Mouse (Mus musculus) c-Kit-positive CD71-positive TER-119-positive erythroid progenitor cells, embryonic 14.5 days (primary cell): Measurements from ENCODE around the gene Mroh7.

Experiments used
- DNase-seq: peaks from one replicate; pipeline ENCODE4 v3.0.0-alpha.2; 2013; ENCODE audit warnings: low spot score

Gene Mroh7

DNA sequence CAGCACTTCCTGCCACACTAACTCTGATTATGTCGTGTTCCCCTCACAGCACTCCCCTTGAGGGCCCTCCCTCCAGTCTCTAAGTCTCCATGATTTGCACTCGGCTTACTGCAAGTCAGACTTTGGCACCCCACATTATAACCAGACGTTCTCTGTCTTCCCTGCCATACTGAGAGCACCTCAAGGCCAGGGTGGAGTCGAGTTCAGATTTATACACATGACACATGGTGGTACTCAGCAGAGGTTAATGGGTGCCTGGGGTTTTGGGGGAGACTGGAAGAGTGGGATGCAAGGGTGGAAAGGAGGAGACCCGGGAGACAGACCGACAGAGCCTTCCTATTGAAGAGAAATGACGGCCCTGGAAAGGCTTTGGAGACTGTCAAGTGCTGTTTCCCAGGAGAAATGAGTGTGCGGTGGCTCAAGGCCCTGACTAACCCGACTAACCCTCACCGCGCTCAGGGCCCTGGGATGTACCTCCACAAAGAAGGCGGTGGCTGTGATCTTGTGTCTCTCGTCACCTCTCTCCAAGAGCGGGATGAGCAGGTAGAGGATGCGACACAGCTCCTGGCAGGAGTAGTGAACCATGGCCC, 36.8 kb downstream of the Mroh7 start:
- no peak for DNase-seq

DNA sequence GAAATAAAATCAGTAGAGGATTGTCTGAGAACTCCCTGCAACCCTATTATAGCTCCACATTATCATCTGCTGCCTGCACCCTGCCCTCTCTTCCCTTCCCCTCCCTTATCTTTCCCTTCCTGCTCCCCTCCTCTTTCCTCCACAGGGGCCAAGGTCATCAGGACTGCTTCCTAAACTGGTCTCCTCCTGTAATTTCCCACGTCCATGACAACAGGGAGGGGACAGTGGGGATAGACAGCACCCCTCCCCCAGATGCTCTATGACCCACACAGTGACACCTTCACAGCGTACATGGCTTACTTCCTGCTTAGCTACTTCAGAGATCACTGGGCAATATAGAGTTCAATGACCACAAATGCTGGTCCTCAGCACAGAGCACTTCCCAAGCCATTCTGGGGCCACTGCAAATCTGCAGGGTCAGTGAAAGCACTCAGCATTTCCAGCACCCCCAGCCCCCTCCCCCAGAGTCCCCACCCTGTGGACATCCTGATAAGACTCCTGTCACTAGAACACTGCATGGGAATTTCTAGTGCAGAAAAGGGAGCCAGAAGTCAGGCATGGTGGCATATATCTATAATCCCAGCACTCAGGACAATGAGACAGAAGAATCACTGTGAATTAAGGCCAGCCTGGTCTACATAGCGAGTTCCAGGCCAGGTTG, 42.0 kb downstream of the Mroh7 start:
- DNase-seq, result no peak

DNA sequence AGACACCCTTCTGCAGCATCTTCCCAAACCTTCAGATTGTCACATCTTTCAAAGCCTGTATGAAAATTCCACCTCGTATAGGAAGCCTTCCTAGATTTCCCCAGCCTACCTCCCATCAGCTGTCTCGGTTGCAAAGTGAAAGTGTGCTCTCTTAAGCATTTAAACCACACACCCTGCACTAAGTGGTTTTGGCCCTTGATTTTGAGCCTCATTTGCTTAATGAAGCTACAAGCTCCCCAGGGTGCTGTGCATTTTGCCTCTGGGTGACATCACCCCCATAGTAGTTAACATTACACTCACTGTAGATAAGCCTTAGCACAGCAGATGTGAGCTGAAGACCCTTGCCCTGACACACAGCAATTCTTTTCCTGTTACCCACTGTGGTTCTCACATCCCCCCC, 49.8 kb downstream of the Mroh7 start:
- no peak for DNase-seq

DNA sequence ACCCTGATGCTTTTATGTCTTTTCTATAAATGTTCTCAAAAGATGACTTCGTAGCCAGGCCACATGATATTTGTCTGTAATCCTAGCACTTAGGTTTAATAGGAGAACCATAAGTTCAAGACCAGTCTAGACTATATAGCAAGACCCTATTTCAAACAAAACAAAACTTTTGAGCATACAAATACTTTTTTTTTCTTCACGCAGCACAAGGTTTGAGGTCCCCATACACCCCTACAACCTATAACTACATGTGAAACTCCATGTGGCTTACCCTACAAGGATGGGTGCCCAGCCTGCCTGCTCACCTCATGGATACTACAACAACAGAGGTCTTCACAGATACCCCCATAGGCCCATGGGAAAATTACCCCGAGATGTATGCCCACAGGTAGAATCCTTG, 51.6 kb downstream of the Mroh7 start:
- DNase-seq, result no peak

DNA sequence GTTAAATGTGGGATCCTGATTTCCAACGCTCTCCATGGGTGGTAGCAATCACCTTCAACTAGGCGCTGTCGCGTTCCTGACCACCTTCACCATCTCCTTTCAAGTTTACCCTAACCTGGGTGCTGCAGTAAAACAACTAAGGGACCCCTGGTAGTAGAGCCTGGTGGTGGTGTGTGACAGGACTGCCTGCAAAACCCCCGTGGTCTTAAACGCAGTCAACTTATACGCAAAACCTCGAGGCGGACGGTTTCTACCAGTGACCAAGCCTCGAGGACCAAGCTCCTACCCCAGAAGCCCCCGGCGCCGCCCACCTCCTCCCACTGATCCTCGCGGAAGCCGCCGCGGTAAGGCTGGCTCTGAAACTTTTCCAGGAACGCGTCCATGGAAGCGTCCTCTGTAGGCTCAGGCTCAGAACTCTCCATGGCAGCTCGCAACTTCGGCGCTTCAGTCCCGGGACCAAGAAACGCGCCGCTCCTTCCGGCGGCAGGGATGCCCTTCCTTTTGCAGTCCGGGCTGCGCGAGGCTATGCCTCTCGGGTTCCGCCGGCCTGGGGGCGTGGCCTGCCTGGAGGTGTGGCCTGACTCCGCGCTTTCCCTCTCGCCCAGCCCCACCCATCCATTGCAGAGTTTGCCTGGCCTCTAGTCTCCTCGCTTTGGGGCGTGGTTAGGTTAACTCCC, 52.1 kb downstream of the Mroh7 start, which contains the start of gene Ttc4:
TSS of gene Ttc4 (minus strand) at position 503 of the 677 bp plus-strand sequence.
- DNase-seq, result peak; percentile 97

DNA sequence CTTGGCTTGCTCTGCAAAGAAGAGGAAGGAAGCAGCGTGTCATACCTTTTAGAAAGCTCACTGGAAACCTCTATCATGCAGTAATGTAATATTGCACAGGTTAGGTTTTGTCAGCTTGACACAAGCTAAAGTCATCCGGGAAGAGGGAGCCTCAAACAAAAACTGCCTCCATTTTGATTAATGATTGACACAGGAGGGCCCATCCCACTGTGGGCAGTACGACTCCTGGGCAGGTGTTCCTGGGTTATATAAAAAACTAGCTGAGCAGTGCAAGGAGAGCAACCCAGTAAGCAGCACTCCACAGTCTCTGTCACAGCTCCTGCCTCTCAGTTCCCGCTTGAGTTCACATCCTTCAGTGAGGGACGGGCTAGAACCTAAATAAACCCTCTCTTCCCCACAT, 54.0 kb downstream of the Mroh7 start:
- no peak for DNase-seq

DNA sequence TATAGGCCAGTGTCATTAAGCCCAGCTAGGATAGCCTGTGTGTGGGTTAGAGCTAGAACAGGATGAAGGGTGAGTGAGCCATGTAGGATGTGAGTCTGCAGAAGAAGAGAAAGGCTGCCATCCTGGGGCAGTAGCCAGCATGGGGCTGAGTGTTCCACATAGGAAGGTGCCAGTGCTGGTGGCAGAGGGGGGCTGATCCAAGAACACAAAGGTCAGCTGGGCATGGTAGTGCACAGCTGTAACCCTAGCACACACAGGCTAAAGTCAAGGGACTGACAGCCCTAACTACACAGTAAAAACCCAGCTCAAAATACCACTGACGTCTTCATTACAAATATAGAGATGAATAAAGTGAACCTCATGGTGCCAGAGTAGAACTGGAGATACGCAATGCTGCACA, 64.2 kb downstream of the Mroh7 start:
- DNase-seq, result no peak

DNA sequence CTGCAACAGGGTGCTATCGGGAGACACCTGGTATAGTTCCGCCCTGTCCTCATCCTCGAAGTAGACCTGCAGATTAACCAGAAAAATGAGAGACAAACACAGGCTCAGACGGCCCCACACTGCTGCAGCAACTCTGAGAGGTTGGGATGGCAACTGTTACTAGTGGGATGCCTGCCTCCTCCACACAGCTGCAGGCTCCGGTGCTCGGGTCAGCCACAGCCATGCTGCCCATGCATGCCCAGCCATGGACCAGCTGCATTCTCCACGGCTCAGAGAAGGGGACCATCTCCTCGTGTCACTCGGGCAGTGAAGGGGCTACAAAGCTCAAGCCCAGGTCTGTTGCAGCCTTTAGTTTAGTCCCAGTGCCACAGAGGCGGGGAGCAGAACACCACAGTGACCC, 65.1 kb downstream of the Mroh7 start:
- DNase-seq, result no peak

DNA sequence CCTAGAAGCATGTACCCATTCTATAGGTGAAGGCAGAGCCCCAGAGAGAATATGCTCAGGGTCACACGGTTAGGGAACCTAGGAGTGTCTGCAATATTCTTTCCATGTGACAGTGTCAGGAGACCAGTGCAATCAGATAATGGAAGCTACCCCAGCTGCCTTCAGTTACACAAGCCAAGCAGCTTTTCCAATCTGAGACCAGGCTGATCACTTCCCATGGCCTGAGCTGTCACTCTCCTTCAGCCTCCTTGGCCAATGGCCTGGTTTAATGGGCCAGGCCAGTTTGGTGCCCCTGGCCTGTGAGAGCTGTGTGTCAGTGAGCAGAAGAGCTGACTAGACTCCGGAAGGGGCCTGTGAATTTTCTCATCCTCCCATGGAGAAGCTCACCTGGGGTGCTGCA, 65.5 kb downstream of the Mroh7 start:
- no peak for DNase-seq

DNA sequence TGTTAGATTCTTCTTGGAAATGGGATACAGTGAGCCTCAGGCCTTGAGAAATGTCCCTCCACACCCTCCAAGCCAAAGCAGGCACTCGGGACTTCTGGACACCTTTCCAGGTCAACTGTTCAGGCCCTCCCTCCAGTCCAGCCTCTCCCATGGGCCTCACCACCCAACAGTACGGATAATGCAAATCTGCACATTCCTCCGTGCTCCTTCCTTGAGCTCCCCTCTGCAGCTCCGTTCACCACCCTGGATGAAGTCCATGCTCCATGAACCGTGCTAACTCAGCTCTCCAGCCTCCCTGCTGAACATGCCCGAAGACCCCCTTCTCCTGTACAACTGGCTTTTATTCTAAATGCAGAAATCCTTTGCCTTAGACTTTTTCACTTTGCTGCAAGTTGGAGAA, 66.0 kb downstream of the Mroh7 start:
- no peak for DNase-seq

DNA sequence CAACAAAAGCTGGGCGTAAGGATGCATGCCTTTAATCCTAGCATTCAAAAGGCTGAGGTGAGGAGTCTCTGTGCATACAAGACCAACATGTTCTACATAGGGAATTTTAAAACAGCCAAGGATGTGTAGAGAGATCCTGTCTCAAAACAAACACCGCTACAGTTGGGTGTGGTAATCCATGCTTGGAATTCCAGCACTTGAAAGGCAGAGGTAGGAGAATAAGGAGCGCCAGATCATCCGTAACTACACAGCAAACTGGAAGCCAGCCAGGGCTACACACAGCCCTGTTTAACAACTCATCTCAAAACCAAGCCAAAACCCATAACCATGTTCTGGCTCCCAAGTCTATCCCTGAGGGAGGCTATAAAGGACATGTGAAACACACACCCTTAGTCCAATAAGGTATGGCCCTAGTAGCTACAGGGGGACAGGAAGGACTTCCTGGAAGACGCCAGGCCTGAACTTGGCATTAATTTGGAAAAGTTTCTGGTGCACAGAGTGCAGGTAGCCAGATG, 66.7 kb downstream of the Mroh7 start:
- no peak for DNase-seq

DNA sequence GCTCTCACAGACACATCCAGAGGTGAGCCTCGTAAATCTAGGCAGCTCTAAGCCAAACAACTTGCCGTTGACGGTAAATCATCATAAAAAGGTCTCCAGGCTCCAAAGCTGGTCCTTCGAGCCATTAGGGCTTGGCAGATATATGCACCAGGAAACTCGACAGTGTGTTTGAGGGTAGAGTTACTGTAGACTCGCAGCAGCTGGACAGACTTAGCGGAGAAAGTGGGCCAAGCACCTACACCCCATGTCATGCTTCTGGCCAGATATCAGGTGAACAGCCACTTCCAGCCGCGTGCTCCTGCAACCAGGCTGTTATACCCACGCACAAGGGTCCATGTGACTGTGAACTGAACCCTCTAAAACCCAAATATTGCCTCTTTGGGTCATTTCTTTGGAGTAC, 75.0 kb downstream of the Mroh7 start:
- no peak for DNase-seq

DNA sequence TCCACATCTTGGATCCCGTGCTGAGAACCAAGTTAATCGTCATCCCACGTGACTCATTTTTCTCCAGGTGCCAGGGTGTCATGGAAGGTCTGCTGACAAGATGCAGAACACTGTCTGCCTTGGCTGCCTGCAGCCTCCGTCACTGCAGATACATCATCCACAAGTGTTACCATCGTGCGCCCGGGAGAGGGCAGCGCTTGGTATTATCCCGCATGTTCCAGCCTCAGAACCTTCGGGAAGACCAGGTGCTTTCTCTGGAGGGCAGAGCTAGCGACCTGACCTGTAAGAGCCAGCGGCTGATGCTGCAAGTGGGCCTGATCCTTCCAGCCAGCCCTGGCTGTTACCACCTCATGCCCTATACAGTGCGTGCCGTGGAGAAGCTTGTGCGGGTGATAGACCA, 77.7 kb downstream of the Mroh7 start:
- DNase-seq, result no peak

DNA sequence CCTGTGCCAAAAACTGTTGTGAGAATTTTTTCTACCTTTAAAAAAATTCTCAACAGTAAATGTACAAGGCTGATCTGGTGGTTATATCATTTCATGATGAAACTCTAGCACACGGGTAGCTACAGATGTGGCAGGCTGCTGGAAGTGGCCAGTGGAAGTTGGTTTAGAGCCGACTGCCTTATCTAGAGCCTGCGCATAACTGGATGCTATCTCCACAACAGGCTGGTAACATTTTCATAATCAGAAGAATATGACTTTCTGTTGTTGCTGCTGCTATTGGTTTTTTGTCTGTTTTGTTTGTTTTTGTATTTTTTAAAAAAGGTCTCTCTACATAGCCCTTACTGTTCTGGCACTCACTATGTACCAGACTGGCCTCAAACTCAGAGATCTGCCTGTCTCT, 78.2 kb downstream of the Mroh7 start:
- DNase-seq, result no peak

DNA sequence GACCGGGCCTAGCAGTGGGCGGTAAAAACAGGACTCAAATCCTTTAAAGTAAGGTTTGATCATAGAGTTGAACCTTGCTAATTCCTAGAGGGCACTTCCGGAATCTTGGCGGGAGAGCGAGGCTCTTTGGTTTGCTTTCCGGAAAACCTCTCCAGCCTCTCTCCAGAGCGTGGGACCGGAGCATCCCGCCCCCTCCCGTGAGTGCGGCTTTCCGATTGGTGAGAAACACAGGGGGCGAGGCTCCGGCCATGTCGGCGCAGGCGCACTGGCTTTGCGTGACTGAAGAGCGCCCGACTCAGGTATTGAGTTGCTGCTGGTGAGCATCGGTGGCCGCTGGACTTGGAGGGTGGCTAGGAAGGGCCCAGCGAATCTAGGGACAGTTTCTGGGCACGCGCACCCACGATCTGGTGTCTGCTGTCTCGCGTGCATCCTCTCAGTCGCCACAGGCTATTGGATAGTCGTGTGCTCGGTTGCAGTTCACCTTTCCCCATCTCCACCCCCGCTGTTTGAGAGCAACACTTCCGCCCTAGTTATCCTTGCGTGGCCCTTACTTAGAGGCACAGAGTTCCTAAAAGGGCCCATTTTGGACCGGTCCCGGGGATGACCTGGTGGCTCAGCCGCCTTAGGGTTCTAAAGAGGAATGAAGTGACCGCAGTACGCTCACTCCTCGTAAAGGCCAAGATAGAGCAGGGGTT, 79.7 kb downstream of the Mroh7 start, which contains the start of gene Pars2:
TSS of gene Pars2 (plus strand) at position 237 of the 695 bp plus-strand sequence.
- peak; percentile 94 for DNase-seq

DNA sequence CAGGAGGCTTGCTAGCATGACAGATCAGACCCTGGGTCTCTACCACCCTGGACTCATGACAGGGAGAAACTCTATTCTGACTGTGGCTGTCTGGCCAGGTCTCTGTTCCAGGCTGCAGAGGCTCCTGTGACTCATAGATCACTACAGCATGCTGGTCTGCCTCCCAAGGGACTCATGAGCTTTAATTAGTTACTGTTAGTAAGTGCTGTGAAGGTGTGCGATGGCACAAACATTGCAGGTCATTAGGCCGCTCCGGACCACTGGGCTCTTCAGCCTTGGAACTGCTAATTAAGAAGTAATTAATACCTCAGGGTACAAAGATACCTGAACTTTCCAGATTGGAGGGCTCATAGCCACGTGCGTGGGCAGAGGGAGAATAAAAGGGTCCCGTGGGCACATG, 83.6 kb downstream of the Mroh7 start:
- DNase-seq, result no peak

DNA sequence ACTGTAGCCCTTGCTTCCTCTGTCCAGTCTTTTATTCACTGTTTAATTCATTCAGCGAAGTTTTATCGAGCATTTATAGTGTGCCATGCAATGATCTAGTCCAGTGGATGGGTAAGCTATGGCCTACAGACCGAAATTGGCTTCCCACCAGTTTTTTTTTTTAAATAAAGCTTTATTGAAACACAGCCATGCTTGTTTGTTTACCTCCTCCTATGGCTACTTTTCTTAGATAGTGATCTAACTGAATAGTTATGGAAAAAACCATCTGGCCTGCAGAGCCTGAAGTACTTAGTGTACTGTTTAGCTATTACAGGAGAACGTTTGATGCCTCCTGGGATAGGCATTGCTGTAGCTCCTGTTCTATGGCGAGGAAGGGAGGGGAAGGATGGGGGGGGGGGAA, 84.9 kb downstream of the Mroh7 start:
- no peak for DNase-seq

DNA sequence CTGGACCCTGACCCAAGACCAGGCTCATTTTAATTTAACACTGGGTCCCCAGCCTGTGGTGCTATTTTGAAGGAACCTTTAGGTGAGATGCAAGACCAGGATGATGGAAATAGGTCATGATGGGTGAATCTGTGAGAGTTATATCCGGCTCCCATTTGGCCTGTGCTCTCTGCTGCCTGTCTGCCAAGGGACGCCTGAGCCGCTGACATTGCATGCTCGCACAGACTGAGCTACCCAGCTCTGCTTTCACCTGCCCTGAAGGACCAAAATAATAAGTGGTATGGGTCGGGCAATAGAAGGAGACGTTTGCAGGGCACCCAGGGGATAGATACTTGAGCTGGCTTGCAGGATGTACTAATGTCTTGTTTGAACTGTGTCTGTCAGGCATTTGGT, 86.5 kb downstream of the Mroh7 start:
- DNase-seq, result no peak

DNA sequence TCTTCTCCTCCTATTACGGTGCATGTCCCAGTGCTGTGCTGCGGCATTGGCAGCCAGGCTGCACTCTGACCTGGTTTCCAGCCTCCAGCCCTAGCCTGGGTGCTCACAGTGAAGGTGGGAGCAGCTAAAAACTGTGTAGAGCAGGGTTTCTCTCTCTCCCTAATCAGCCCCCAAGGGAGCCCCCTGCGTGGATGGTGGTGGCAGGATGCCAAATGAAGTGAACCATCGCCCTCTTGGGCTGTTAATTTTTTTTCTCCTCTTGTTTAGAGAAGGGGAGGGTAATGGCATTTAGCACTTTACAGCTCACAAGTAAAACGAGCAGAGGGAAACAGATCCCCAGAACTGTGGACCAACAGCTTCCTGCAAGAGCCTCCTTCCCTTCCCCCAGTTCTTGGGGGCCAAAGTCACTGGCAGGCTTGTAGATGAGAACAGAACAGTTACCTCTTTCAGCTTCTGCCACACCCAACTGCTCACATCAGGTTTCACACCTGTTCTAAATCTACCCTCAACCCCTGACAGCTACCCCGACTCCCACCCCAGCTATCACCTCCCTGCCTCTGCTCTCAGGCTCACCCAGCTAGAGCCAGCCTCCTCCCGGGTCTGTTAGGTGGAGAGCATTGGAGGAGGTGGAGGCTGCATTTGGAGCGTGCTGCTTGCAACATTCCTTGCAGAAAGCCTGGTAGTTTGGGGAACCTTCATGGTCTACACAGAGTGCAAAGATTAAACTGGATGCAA, 87.1 kb downstream of the Mroh7 start:
- DNase-seq, result no peak

DNA sequence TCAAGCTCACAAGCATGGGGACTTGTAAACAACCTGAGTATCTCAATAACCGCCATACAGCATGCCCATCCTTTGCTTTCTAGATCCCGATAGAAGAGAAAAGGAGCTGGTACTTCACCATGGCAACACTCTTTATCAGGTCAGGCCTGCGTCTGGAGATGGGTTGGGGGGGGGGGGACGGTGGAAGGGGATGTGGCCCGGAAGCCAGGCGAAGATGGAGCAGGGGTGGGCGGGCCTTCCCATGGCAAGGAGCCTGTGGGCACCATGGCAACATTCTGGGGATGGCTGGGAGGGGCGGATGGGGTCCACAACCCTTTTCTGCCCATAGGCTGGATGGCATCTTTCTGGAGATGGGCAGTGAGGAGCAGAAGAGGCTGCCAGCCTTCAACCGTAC, 96.6 kb downstream of the Mroh7 start:
- no peak for DNase-seq

DNA sequence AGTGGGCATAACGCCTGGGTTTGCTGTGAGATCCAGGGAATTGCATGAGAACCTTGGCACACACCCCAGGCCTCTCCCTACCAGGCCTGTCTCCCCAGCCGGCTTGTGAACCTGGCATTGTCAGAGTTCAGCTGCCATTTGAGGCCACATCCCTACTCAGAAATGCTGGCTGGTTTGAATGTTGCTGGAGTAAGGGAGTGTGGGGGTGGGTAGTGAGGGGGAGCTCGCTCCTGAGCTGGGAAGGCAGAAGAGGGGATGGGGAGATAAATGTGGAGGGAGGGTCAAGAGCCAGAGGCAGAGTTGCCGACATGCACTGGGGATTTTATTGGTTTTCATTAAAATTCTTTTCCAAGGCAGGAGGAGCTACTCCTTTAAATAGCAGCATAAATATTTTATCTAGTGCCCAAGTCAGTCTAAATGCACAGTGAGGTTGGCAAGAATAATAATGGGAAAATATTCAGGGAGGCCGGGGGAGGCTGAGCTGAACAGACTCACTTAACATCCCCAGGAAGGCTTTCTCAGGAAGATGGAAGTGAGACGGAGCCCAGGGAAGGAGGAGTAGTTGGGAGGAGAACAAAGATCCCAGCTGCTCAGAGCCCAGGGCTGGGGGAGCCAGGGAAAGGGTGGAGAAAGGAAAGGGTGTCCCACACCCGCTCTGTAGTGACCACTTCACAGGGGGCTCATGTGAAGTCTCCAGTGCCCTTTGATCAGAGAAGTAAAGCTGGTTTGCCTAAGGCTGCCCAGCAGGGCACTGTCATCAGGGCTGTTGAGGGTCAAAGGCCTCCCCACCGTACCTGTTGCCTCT, 97.2 kb downstream of the Mroh7 start:
- DNase-seq, result no peak
